ENCODE assay signal across 8 mouse cellular contexts in genomic region chr7:16299419-16300035, GRCm38 (mm10). TPM values are rescaled to one million over a fixed set of nuclear protein-coding genes. Genes with fewer than 3 reads are reported as not detected.
DNase-seq lines count a peak whose midpoint lies in the region; ATAC-seq and TF ChIP-seq lines count a peak whose summit lies in the region.

No protein-coding gene starts in this region.

- peak; percentile 20; the same call in 1 of the 2 replicates for TF ChIP-seq POLR2A in testis, adult 2 months (IDR thresholded peaks at IDR 0.05; ENCODE audit: control insufficient read depth, low read depth, low read length)

- no peaks in the 10 kb centered on the region for H3K36me3 ChIP-seq in forebrain, embryonic 15.5 days
- no peaks in the 10 kb centered on the region for H3K36me3 ChIP-seq in neural tube, embryonic 15.5 days
- no peaks in the 10 kb centered on the region for H3K36me3 ChIP-seq in testis, adult 2 months (ENCODE audit: control insufficient read depth, insufficient read depth, low read length)

- ATAC-seq in forebrain, embryonic 15.5 days (replicated peaks), result peak; percentile 94
- peak; percentile 92 for ATAC-seq in neural tube, embryonic 15.5 days (ENCODE audit: low FRiP score)

- peak overlapping the region; percentile 53 for H3K4me3 ChIP-seq in forebrain, embryonic 15.5 days
- H3K4me3 ChIP-seq in neural tube, embryonic 15.5 days (replicated peaks), result peak overlapping the region; percentile 55
- H3K4me3 ChIP-seq in testis, adult 2 months (ENCODE audit: control insufficient read depth, low read depth, low read length), result peak overlapping the region; percentile 73

- peak overlapping the region; percentile 56 for H3K27ac ChIP-seq in forebrain, embryonic 15.5 days (replicated peaks)
- H3K27ac ChIP-seq in neural tube, embryonic 15.5 days (replicated peaks), result peak overlapping the region; percentile 80
- H3K27ac ChIP-seq in testis, adult 2 months (ENCODE audit: control insufficient read depth, insufficient read depth, low read depth, low read length), result no peak overlapping the region

- DNase-seq in CD4-positive, CD25-positive, alpha-beta regulatory T cell, adult 2 months (ENCODE audit: low read depth, low spot score), result peak; percentile 87
- peak; percentile 95 for DNase-seq in cerebellum, adult 11 months
- peak; percentile 85 to 89 for DNase-seq in heart, postnatal 14 days
- peak; percentile 97 to 98 for DNase-seq in layer of hippocampus, adult 18-20 months (ENCODE audit: low spot score in 2 of 2)
- DNase-seq in lung, adult 18-20 months, result peak; percentile 92 to 95

- peak overlapping the region; percentile 56 for H3K9ac ChIP-seq in forebrain, embryonic 15.5 days (replicated peaks)
- peak overlapping the region; percentile 50 for H3K9ac ChIP-seq in neural tube, embryonic 15.5 days (replicated peaks)

- H3K4me1 ChIP-seq in forebrain, embryonic 15.5 days, result peaks cover 37% of the 10 kb centered on the region
- peaks cover 46% of the 10 kb centered on the region for H3K4me1 ChIP-seq in neural tube, embryonic 15.5 days
- peaks cover 44% of the 10 kb centered on the region for H3K4me1 ChIP-seq in testis, adult 2 months (ENCODE audit: control insufficient read depth, insufficient read depth, low read length)

- WGBS in forebrain, embryonic 15.5 days, result under 1% methylated on average over 52 of the region's 52 CpGs
- under 1% methylated on average over 48 of the region's 52 CpGs for WGBS in neural tube, embryonic 15.5 days

- no peaks in the 10 kb centered on the region for H3K27me3 ChIP-seq in forebrain, embryonic 15.5 days
- H3K27me3 ChIP-seq in neural tube, embryonic 15.5 days (replicated peaks), result no peaks in the 10 kb centered on the region
- no peaks in the 10 kb centered on the region for H3K27me3 ChIP-seq in testis, adult 2 months (ENCODE audit: control insufficient read depth, insufficient read depth, low read length)

- intact Hi-C loops in heart, postnatal 14 days (cut with DNase I), result loop anchor here (1.0 to 10.0 kb wide), 2 partner anchors 9 to 165 kb away; partner anchors contain the start of gene Bbc3

- no peaks in the 10 kb centered on the region for H3K9me3 ChIP-seq in forebrain, embryonic 15.5 days
- H3K9me3 ChIP-seq in neural tube, embryonic 15.5 days (replicated peaks), result no peaks in the 10 kb centered on the region

- no peak for TF ChIP-seq CTCF in testis, adult 2 months (IDR thresholded peaks at IDR 0.05; ENCODE audit: control insufficient read depth, insufficient read depth, insufficient replicate concordance, low read depth, low read length)

- peak overlapping the region; percentile 93 for H3K4me2 ChIP-seq in forebrain, embryonic 15.5 days (replicated peaks)
- H3K4me2 ChIP-seq in neural tube, embryonic 15.5 days, result peak overlapping the region; percentile 90

RNA-seq across cellular contexts. Expression of gene Bbc3, which starts 8.7 kb away (rescaled TPM):
- polyA plus RNA-seq in forebrain, embryonic 15.5 days (2015; fragmentation: Nextera tagmentation; extraction: Ambion mirVana), result 16.7 and 18.5 TPM in 2 replicates
- 1 to 10 TPM; 7.9 to 8.7 TPM for total RNA-seq in heart, postnatal 14 days (2021)
- 10 to 100 TPM in 1 of 2 experiments, 1 to 10 TPM in 1; 8.2 to 12.4 TPM for total RNA-seq in layer of hippocampus, adult 18-20 months (2021)
- polyA plus RNA-seq in neural tube, embryonic 15.5 days (2015; fragmentation: Nextera tagmentation; extraction: Ambion mirVana), result 25.4 and 27.5 TPM in 2 replicates
- 4.0 and 6.1 TPM in 2 replicates for polyA plus RNA-seq in testis, adult 2 months (2012; rRNA removed)

RNA-seq across cellular contexts. Expression of gene Ccdc9, which starts 12.9 kb away (rescaled TPM):
- 31.1 and 35.5 TPM in 2 replicates for polyA plus RNA-seq in forebrain, embryonic 15.5 days (2015; fragmentation: Nextera tagmentation; extraction: Ambion mirVana)
- 10 to 100 TPM; 32.1 to 39.4 TPM for total RNA-seq in heart, postnatal 14 days (2021)
- total RNA-seq in layer of hippocampus, adult 18-20 months (2021), result 10 to 100 TPM; 72.4 to 80.2 TPM
- polyA plus RNA-seq in neural tube, embryonic 15.5 days (2015; fragmentation: Nextera tagmentation; extraction: Ambion mirVana), result 23.3 and 24.5 TPM in 2 replicates
- 46.0 and 47.1 TPM in 2 replicates for polyA plus RNA-seq in testis, adult 2 months (2012; rRNA removed)

RNA-seq across cellular contexts. Expression of gene Inafm1, which starts 26.1 kb away (rescaled TPM):
- 27.0 and 27.5 TPM in 2 replicates for polyA plus RNA-seq in forebrain, embryonic 15.5 days (2015; fragmentation: Nextera tagmentation; extraction: Ambion mirVana)
- total RNA-seq in heart, postnatal 14 days (2021), result 10 to 100 TPM; 14.6 to 14.9 TPM
- 10 to 100 TPM; 31.9 to 34.8 TPM for total RNA-seq in layer of hippocampus, adult 18-20 months (2021)
- 56.4 and 66.4 TPM in 2 replicates for polyA plus RNA-seq in neural tube, embryonic 15.5 days (2015; fragmentation: Nextera tagmentation; extraction: Ambion mirVana)
- 19.5 and 22.5 TPM in 2 replicates for polyA plus RNA-seq in testis, adult 2 months (2012; rRNA removed)

RNA-seq across cellular contexts. Expression of gene C5ar1, which starts 40.2 kb away (rescaled TPM):
- polyA plus RNA-seq in forebrain, embryonic 15.5 days (2015; fragmentation: Nextera tagmentation; extraction: Ambion mirVana), result 1.1 and 1.3 TPM in 2 replicates
- 1 to 10 TPM; 5.2 to 5.8 TPM for total RNA-seq in heart, postnatal 14 days (2021)
- total RNA-seq in layer of hippocampus, adult 18-20 months (2021), result 1 to 10 TPM; 1.2 to 1.6 TPM
- 1.7 and 2.7 TPM in 2 replicates for polyA plus RNA-seq in neural tube, embryonic 15.5 days (2015; fragmentation: Nextera tagmentation; extraction: Ambion mirVana)
- polyA plus RNA-seq in testis, adult 2 months (2012; rRNA removed), result 0.53 and 0.65 TPM in 2 replicates

RNA-seq across cellular contexts. Expression of gene C5ar2, which starts 55.6 kb away (rescaled TPM):
- polyA plus RNA-seq in forebrain, embryonic 15.5 days (2015; fragmentation: Nextera tagmentation; extraction: Ambion mirVana), result 0.06 TPM in 1 of 2 replicates, not detected in the other
- total RNA-seq in heart, postnatal 14 days (2021), result 1 to 10 TPM in 1 of 2 experiments, under 1 TPM in 1; 0.93 to 1.1 TPM
- total RNA-seq in layer of hippocampus, adult 18-20 months (2021), result under 1 TPM; 0.56 to 0.67 TPM
- 0.10 and 0.22 TPM in 2 replicates for polyA plus RNA-seq in neural tube, embryonic 15.5 days (2015; fragmentation: Nextera tagmentation; extraction: Ambion mirVana)
- polyA plus RNA-seq in testis, adult 2 months (2012; rRNA removed), result 0.02 and 0.07 TPM in 2 replicates
